Mouse (Mus musculus) CH12.LX (cell line): Measurements from ENCODE around the gene Etl4. TPM values are rescaled to one million over a fixed set of nuclear protein-coding genes. Genes with fewer than 3 reads are reported as not detected.

Experiments
- DNase-seq: peaks from one replicate; pipeline ENCODE4 v3.0.0-alpha.2; 2013; ENCODE audit errors: extremely low read depth
- H3K27ac ChIP-seq: 2 replicates; pipeline ENCODE4 v1.5.1; 2012; ENCODE audit warnings: low read depth, mild to moderate bottlenecking, control low read depth, moderate library complexity; ENCODE audit not compliant: insufficient read depth
- H3K27me3 ChIP-seq: replicated peaks from 2 replicates; pipeline ENCODE3; 2012; ENCODE audit warnings: inconsistent platforms
- H3K36me3 ChIP-seq, 2 experiments: replicated peaks in 1 of 2; 2 replicates each; pipeline versions ENCODE3 to v1.6.1; 2012; ENCODE audit warnings: inconsistent platforms in 1 of 2, low read length in 1 of 2, mild to moderate bottlenecking in 1 of 2, mixed read lengths in 1 of 2, moderate library complexity in 1 of 2; ENCODE audit not compliant: control insufficient read depth in 1 of 2, insufficient read depth in 1 of 2
- H3K4me1 ChIP-seq, 2 experiments: 2 replicates each; pipeline ENCODE4 v1.6.1; 2012; ENCODE audit warnings: inconsistent platforms in 1 of 2, moderate library complexity in 1 of 2; ENCODE audit not compliant: insufficient read depth in 2 of 2, control insufficient read depth in 1 of 2
- H3K4me2 ChIP-seq: 2 replicates; pipeline ENCODE4 v1.6.1; 2012; ENCODE audit warnings: low read depth, mild to moderate bottlenecking, control low read depth; ENCODE audit not compliant: poor library complexity, insufficient read depth, severe bottlenecking
- H3K4me3 ChIP-seq, 3 experiments: fragments of 150-350 bp in 1 of 3; sonication (generic) in 1 of 3; replicated peaks in 1 of 3; 2 replicates each; pipeline versions ENCODE3 to v1.5.1; 2011 to 2012; ENCODE audit warnings: low read depth in 2 of 3, low read length in 2 of 3, mild to moderate bottlenecking in 2 of 3, moderate library complexity in 2 of 3, control low read depth in 1 of 3, improper control_type of control experiment in 1 of 3, inconsistent platforms in 1 of 3, mixed read lengths in 1 of 3; ENCODE audit not compliant: poor library complexity in 1 of 3
- H3K79me2 ChIP-seq: replicated peaks from 2 replicates; pipeline ENCODE4 v1.6.1; 2012; ENCODE audit warnings: mild to moderate bottlenecking, moderate library complexity; ENCODE audit not compliant: control insufficient read depth, poor library complexity, insufficient read depth, severe bottlenecking; ENCODE audit errors: extremely low read depth
- H3K9ac ChIP-seq: 2 replicates; pipeline ENCODE4 v1.6.1; 2012; ENCODE audit warnings: low read depth, mild to moderate bottlenecking, control low read depth, moderate library complexity; ENCODE audit not compliant: insufficient read depth
- H3K9me3 ChIP-seq: replicated peaks from 2 replicates; pipeline ENCODE3; 2012; ENCODE audit warnings: low read length, inconsistent platforms, mixed read lengths
- CTCF ChIP-seq, 2 experiments: IDR thresholded peaks in 1 of 2; conservative IDR thresholded peaks in 1 of 2; 2 replicates each; pipeline ENCODE4 v1.5.1; 2011 to 2012; ENCODE audit warnings: low read depth in 2 of 2, low read length in 2 of 2, improper control_type of control experiment in 1 of 2, inconsistent platforms in 1 of 2, mild to moderate bottlenecking in 1 of 2, moderate library complexity in 1 of 2
- ETS1 ChIP-seq: conservative IDR thresholded peaks from 2 replicates; pipeline ENCODE4 v1.6.1; 2012; ENCODE audit warnings: low read depth, mild to moderate bottlenecking, inconsistent platforms, low read length, improper control_type of control experiment, moderate library complexity
- HCFC1 ChIP-seq: IDR thresholded peaks from 2 replicates; pipeline ENCODE4 v1.6.1; 2012; ENCODE audit warnings: low read depth, mild to moderate bottlenecking, inconsistent platforms, low read length, improper control_type of control experiment
- IRF4 ChIP-seq: IDR thresholded peaks from 2 replicates; pipeline ENCODE4 v1.6.1; 2014; ENCODE audit warnings: low read depth, mild to moderate bottlenecking, inconsistent platforms, low read length, improper control_type of control experiment
- JUN ChIP-seq: IDR thresholded peaks from 2 replicates; pipeline ENCODE4 v1.6.1; 2011; ENCODE audit warnings: low read depth, mild to moderate bottlenecking, low read length, improper control_type of control experiment, moderate library complexity; ENCODE audit not compliant: insufficient read depth
- JUND ChIP-seq: conservative IDR thresholded peaks from 2 replicates; pipeline ENCODE4 v1.6.1; 2011; ENCODE audit warnings: low read depth, low read length, improper control_type of control experiment
- MAX ChIP-seq: IDR thresholded peaks from 2 replicates; pipeline ENCODE4 v1.6.1; 2011; ENCODE audit warnings: low read length, improper control_type of control experiment
- MEF2A ChIP-seq: IDR thresholded peaks from 2 replicates; pipeline ENCODE4 v1.6.1; 2014; ENCODE audit warnings: low read depth, mild to moderate bottlenecking, inconsistent platforms, low read length, improper control_type of control experiment, borderline replicate concordance
- MXI1 ChIP-seq: IDR thresholded peaks from 2 replicates; pipeline ENCODE4 v1.6.1; 2011; ENCODE audit warnings: mild to moderate bottlenecking, low read depth, low read length, improper control_type of control experiment
- NELFE ChIP-seq: IDR thresholded peaks from 2 replicates; pipeline ENCODE4 v1.6.1; 2011; ENCODE audit warnings: low read depth, low read length, improper control_type of control experiment
- PAX5 ChIP-seq: IDR thresholded peaks from 2 replicates; pipeline ENCODE4 v1.6.1; 2012; ENCODE audit warnings: low read length, inconsistent platforms, mixed read lengths
- RAD21 ChIP-seq: IDR thresholded peaks from 2 replicates; pipeline ENCODE4 v1.6.1; 2011; ENCODE audit warnings: low read depth, mild to moderate bottlenecking, low read length, improper control_type of control experiment, moderate library complexity
- SIN3A ChIP-seq: IDR thresholded peaks from 2 replicates; pipeline ENCODE4 v1.6.1; 2012; ENCODE audit warnings: low read length, improper control_type of control experiment, inconsistent platforms
- SMC3 ChIP-seq: IDR thresholded peaks from 2 replicates; pipeline ENCODE4 v1.6.1; 2011; ENCODE audit warnings: low read depth, low read length, improper control_type of control experiment
- TBP ChIP-seq: conservative IDR thresholded peaks from 2 replicates; pipeline ENCODE4 v1.6.1; 2011; ENCODE audit warnings: low read depth, low read length, improper control_type of control experiment
- TCF12 ChIP-seq: IDR thresholded peaks from 2 replicates; pipeline ENCODE4 v1.6.1; 2014; ENCODE audit warnings: low read depth, mild to moderate bottlenecking, inconsistent platforms, low read length, improper control_type of control experiment
- USF2 ChIP-seq: conservative IDR thresholded peaks from 2 replicates; pipeline ENCODE4 v1.6.1; 2011; ENCODE audit warnings: low read depth, low read length, improper control_type of control experiment
- ZMIZ1 ChIP-seq: IDR thresholded peaks from 2 replicates; pipeline ENCODE4 v1.6.1; 2012; ENCODE audit warnings: low read depth, mild to moderate bottlenecking, inconsistent platforms, low read length, improper control_type of control experiment
- ZNF384 ChIP-seq: IDR thresholded peaks from 2 replicates; pipeline ENCODE4 v1.6.1; 2012; ENCODE audit warnings: low read depth, low read length, improper control_type of control experiment, inconsistent platforms
- dilution Hi-C: fragments of 300-500 bp; cut with MboI; formaldehyde crosslinking; loops from 2 replicates; pipeline ENCODE4 v1.14.3; 2020; ENCODE audit warnings: low sequenced_read_pairs; ENCODE audit not compliant: extremely low pct_unique_long_range_greater_than_20kb, extremely low pct_ligation_motif_present
- in situ Hi-C: fragments of 300-500 bp; cut with MboI; formaldehyde crosslinking; loops from 3 replicates; pipeline ENCODE4 v1.14.3; 2019; ENCODE audit warnings: low sequenced_read_pairs, low pct_ligation_motif_present, low pct_unique_long_range_greater_than_20kb, mixed read lengths
- polyA plus RNA-seq: library from polyadenylated mRNA; unstranded; fragments of >175 nt; gene quantifications from 2 replicates; pipeline ENCODE4 v1.2.1, GENCODE M21; 2012; ENCODE audit warnings: low read depth; ENCODE audit not compliant: insufficient read length
- total RNA-seq, 2 experiments: library from RNA; depleted of rRNA; stranded (reverse); fragments of 300-350 nt in 1 of 2; fragments of >200 nt in 1 of 2; gene quantifications; 2 replicates each; pipeline ENCODE4 v1.2.3; 2012 to 2014

Gene Etl4
- total and polyA plus RNA-seq, 3 experiments, result 7.2 to 18.6 (median 11.7) TPM

GRCm38 (mm10) chr2:20414856-20415255 is 505.3 kb downstream of the Etl4 start:
- H3K9me3 ChIP-seq, result no peaks in the 10 kb centered on the region
- no peaks in the 10 kb centered on the region for H3K36me3 ChIP-seq
- peak; percentile 31 for TF ChIP-seq RAD21
- peak; percentile 29; the same call in 1 of the 2 replicates for TF ChIP-seq SMC3
- no peak for TF ChIP-seq ETS1
- TF ChIP-seq CTCF (conservative IDR thresholded peaks at IDR 0.05 in 1 of 2, IDR thresholded peaks at IDR 0.05 in 1 of 2; ENCODE audit: low read depth in 2 of 2, low read length in 2 of 2), result peak in 1 of 2 experiments; percentile 40; a peak in 2 of 4 replicates
- TF ChIP-seq, all 38 proteins: peak for 3
- Histone ChIP-seq H3K9ac (no peak overlapping the region), H3K4me1 (peaks cover 0 to 9% of the 10 kb centered on the region in 2 experiments; a peak in 2 of 4 replicates), H3K27ac (no peak overlapping the region), H3K4me3 (no peak overlapping the region), H3K79me2 (no peaks in the 10 kb centered on the region), H3K27me3 (no peaks in the 10 kb centered on the region), H3K4me2 (no peak overlapping the region)
- dilution Hi-C loops, result no loop called here
- DNase-seq, result peak; percentile 10
- in situ Hi-C loops, result no loop called here

GRCm38 (mm10) chr2:20416934-20417614 is 507.5 kb downstream of the Etl4 start:
- H3K79me2 ChIP-seq, result no peaks in the 10 kb centered on the region
- no peaks in the 10 kb centered on the region for H3K36me3 ChIP-seq
- H3K4me1 ChIP-seq, result peaks cover 0 to 9% of the 10 kb centered on the region in 2 experiments; a peak in 2 of 4 replicates
- no peak overlapping the region for H3K4me3 ChIP-seq
- no peak overlapping the region for H3K9ac ChIP-seq
- H3K27ac ChIP-seq, result no peak overlapping the region
- H3K9me3 ChIP-seq, result no peaks in the 10 kb centered on the region
- no peaks in the 10 kb centered on the region for H3K27me3 ChIP-seq
- TF ChIP-seq IRF4, result no peak
- no peak for TF ChIP-seq SIN3A
- no peak for TF ChIP-seq CTCF (conservative IDR thresholded peaks at IDR 0.05 in 1 of 2, IDR thresholded peaks at IDR 0.05 in 1 of 2; ENCODE audit: low read depth in 2 of 2, low read length in 2 of 2)
- no peak for TF ChIP-seq JUN
- no peak for TF ChIP-seq HCFC1
- no peak for TF ChIP-seq TCF12
- TF ChIP-seq MEF2A, result no peak
- TF ChIP-seq MXI1, result no peak
- TF ChIP-seq ETS1, result no peak
- no peak for TF ChIP-seq TBP
- no peak for TF ChIP-seq MAX
- TF ChIP-seq NELFE, result no peak
- TF ChIP-seq ZNF384, result no peak
- no peak for TF ChIP-seq USF2
- TF ChIP-seq PAX5, result no peak
- no peak for TF ChIP-seq ZMIZ1
- TF ChIP-seq JUND, result no peak
- in situ Hi-C loops (no loop called here), dilution Hi-C loops (no loop called here)
- no peak overlapping the region for H3K4me2 ChIP-seq
- DNase-seq, result no peak
